25 mouse cellular contexts compared by ENCODE assay signal in the genomic region with DNA sequence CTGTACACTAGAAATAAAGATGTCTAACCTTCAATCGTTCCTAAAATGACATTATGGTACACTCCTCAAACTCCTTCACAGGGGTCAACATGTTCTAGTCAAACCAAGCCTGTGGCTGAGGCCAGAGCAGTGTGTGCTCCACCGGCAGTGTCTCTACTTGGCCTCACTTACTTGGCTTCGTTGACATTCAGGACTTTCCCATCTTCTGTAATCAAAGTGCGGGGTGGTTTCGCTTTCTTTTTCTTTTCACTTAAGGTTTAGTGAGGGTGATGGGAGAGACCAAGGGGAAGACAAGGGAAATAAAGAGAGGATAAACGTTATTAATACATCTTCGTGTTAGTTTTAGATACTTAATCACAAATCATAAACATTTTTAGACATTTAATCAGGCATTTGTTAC. TPM values are rescaled to one million over a fixed set of nuclear protein-coding genes. Genes with fewer than 3 reads are reported as not detected.
A peak's percentile ranks its signal among the peaks of the same experiment; 100 is the strongest.
DNase-seq lines count a peak whose midpoint lies in the region; ATAC-seq and TF ChIP-seq lines count a peak whose summit lies in the region.
"Had no signal": no experiment of that assay in that cellular context is flagged by ENCODE, and none has a peak within 500 bp of the region (broad histone marks: within the 10 kb centered on the region; RNA-seq: fewer than 3 reads in every experiment).

No protein-coding gene starts in this region.

- TF ChIP-seq CTCF in forebrain, postnatal 0 days (IDR thresholded peaks at IDR 0.05; ENCODE audit: low read depth) = no peak
- TF ChIP-seq CTCF in lung, adult 2 months (IDR thresholded peaks at IDR 0.05; ENCODE audit: insufficient read depth, low read length) = no peak

- DNase-seq in forebrain, postnatal 0 days = no peak
- DNase-seq in forebrain, embryonic 10.5 days (ENCODE audit: extremely low spot score, low spot score) = no peak
- no peak for DNase-seq in lung, adult 2 months
- peak; percentile 7 for DNase-seq in adipocyte (ENCODE audit: low spot score)
- DNase-seq in ovary, adult 18-20 months (ENCODE audit: low spot score) = no peak
- no peak for DNase-seq in embryo, embryonic 11 days
- DNase-seq: adrenal gland, postnatal 10 days; B cell, adult 2 months; cerebellum, adult 11-12 months; right cerebral cortex, postnatal 4 days; thymus, postnatal 36 days had no signal

- WGBS in forebrain, postnatal 0 days = 47% methylated on average over 7 of the region's 7 CpGs
- WGBS in forebrain, embryonic 10.5 days = 83% methylated on average over 7 of the region's 7 CpGs
- WGBS in lung, embryonic 16.5 days = 40% methylated on average over 7 of the region's 7 CpGs
- whole genome bisulfite sequencing in lung, adult 2 months = 40% methylated on average over 7 of the region's 7 CpGs

- no peak for TF ChIP-seq POLR2A in lung, adult 2 months (IDR thresholded peaks at IDR 0.05; ENCODE audit: borderline replicate concordance, extremely low read depth, low read depth, low read length)

- peaks cover 11% of the 10 kb centered on the region; the same call in 1 of the 2 replicates for H3K4me1 ChIP-seq in forebrain, postnatal 0 days (ENCODE audit: insufficient read depth)
- H3K4me1 ChIP-seq in forebrain, embryonic 10.5 days = no peaks in the 10 kb centered on the region
- H3K4me1 ChIP-seq in lung, embryonic 16.5 days (replicated peaks; ENCODE audit: control insufficient read depth, insufficient read depth, low read length) = no peaks in the 10 kb centered on the region
- H3K4me1 ChIP-seq in lung, adult 2 months (ENCODE audit: control insufficient read depth, insufficient read depth, low read length) = no peaks in the 10 kb centered on the region
- H3K4me1 ChIP-seq: heart, embryonic 13.5 days; hindbrain, embryonic 10.5 days; kidney, embryonic 15.5 days; limb, embryonic 10.5 days; liver, embryonic 12.5 days; megakaryocyte, embryonic 14.5 days; midbrain, embryonic 15.5 days; neural tube, embryonic 13.5 days had no signal

- H3K9ac ChIP-seq in forebrain, postnatal 0 days = no peak overlapping the region
- H3K9ac ChIP-seq in lung, embryonic 16.5 days (ENCODE audit: low read length) = no peak overlapping the region
- H3K9ac ChIP-seq: heart, embryonic 13.5 days; kidney, embryonic 15.5 days; liver, embryonic 12.5 days; midbrain, embryonic 15.5 days; neural tube, embryonic 13.5 days had no signal

- H3K27ac ChIP-seq in forebrain, postnatal 0 days (ENCODE audit: low read depth, low read length) = no peak overlapping the region; the same call in 1 of the 2 replicates
- H3K27ac ChIP-seq in forebrain, embryonic 10.5 days = no peak overlapping the region
- H3K27ac ChIP-seq in lung, embryonic 16.5 days (ENCODE audit: low read length) = no peak overlapping the region
- H3K27ac ChIP-seq: heart, embryonic 13.5 days; hindbrain, embryonic 10.5 days; kidney, embryonic 15.5 days; limb, embryonic 10.5 days; liver, embryonic 12.5 days; midbrain, embryonic 15.5 days; neural tube, embryonic 13.5 days had no signal

- ATAC-seq in forebrain, postnatal 0 days = peak; percentile 16; the same call in 1 of the 2 replicates
- no peak for ATAC-seq in lung, embryonic 16.5 days (ENCODE audit: low read depth)
- ATAC-seq: intestine, embryonic 16.5 days; liver, embryonic 12.5 days; lung, postnatal 0 days; midbrain, embryonic 15.5 days had no signal

- no peak overlapping the region for H3K4me3 ChIP-seq in forebrain, postnatal 0 days (ENCODE audit: low read depth, low read length)
- no peak overlapping the region for H3K4me3 ChIP-seq in forebrain, embryonic 10.5 days
- no peak overlapping the region for H3K4me3 ChIP-seq in lung, embryonic 16.5 days (ENCODE audit: low read length)
- H3K4me3 ChIP-seq in lung, adult 2 months (replicated peaks; ENCODE audit: extremely low read depth, low read depth, low read length) = no peak overlapping the region
- H3K4me3 ChIP-seq: heart, embryonic 13.5 days; hindbrain, embryonic 10.5 days; kidney, embryonic 15.5 days; limb, embryonic 10.5 days; liver, embryonic 12.5 days; megakaryocyte, embryonic 14.5 days; midbrain, embryonic 15.5 days; neural tube, embryonic 13.5 days had no signal

- no peaks in the 10 kb centered on the region for H3K27me3 ChIP-seq in forebrain, postnatal 0 days (ENCODE audit: insufficient read depth, low read length)
- no peaks in the 10 kb centered on the region for H3K27me3 ChIP-seq in forebrain, embryonic 10.5 days (ENCODE audit: poor library complexity, severe bottlenecking)
- no peaks in the 10 kb centered on the region for H3K27me3 ChIP-seq in lung, embryonic 16.5 days (ENCODE audit: control insufficient read depth, insufficient read depth, low read depth, low read length)
- H3K27me3 ChIP-seq: heart, embryonic 13.5 days; kidney, embryonic 15.5 days; liver, embryonic 12.5 days; megakaryocyte, embryonic 14.5 days; midbrain, embryonic 15.5 days; neural tube, embryonic 13.5 days had no signal

- no peaks in the 10 kb centered on the region for H3K36me3 ChIP-seq in forebrain, postnatal 0 days (ENCODE audit: insufficient read depth)
- no peaks in the 10 kb centered on the region for H3K36me3 ChIP-seq in forebrain, embryonic 10.5 days (replicated peaks)
- no peaks in the 10 kb centered on the region for H3K36me3 ChIP-seq in lung, embryonic 16.5 days (ENCODE audit: control insufficient read depth, insufficient read depth, low read length)
- H3K36me3 ChIP-seq: G1E; heart, embryonic 13.5 days; hindbrain, embryonic 10.5 days; kidney, embryonic 15.5 days; limb, embryonic 10.5 days; liver, embryonic 12.5 days; midbrain, embryonic 15.5 days; neural tube, embryonic 13.5 days had no signal

- no peaks in the 10 kb centered on the region for H3K9me3 ChIP-seq in forebrain, postnatal 0 days (ENCODE audit: low read length)
- H3K9me3 ChIP-seq in forebrain, embryonic 10.5 days = no peaks in the 10 kb centered on the region
- H3K9me3 ChIP-seq in lung, embryonic 16.5 days (ENCODE audit: control insufficient read depth, low read length) = no peaks in the 10 kb centered on the region
- H3K9me3 ChIP-seq: G1E; heart, embryonic 13.5 days; hindbrain, embryonic 10.5 days; kidney, embryonic 15.5 days; limb, embryonic 10.5 days; liver, embryonic 12.5 days; megakaryocyte, embryonic 14.5 days; midbrain, embryonic 15.5 days; neural tube, embryonic 13.5 days had no signal

- no peak overlapping the region for H3K4me2 ChIP-seq in forebrain, postnatal 0 days (ENCODE audit: low read depth)
- H3K4me2 ChIP-seq in lung, embryonic 16.5 days (ENCODE audit: low read depth, low read length) = peak overlapping the region; percentile 17; the same call in 1 of the 2 replicates
- H3K4me2 ChIP-seq: heart, embryonic 13.5 days; kidney, embryonic 15.5 days; liver, embryonic 12.5 days; midbrain, embryonic 15.5 days; neural tube, embryonic 13.5 days had no signal

RNA-seq across cellular contexts. Expression of a gene that starts 53.3 kb away (rescaled TPM):
- total RNA-seq in forebrain, postnatal 0 days (2014; rRNA removed) = 2.0 and 2.7 TPM in 2 replicates
- polyA plus RNA-seq in forebrain, postnatal 0 days (2015; fragmentation: Nextera tagmentation; extraction: Ambion mirVana) = 2.2 and 2.5 TPM in 2 replicates
- polyA plus RNA-seq in forebrain, embryonic 10.5 days (2016; fragmentation: Nextera tagmentation; extraction: Ambion mirVana) = 0.17 and 0.23 TPM in 2 replicates
- polyA plus RNA-seq in lung, embryonic 16.5 days (2015; fragmentation: Nextera tagmentation; extraction: Ambion mirVana) = 2.5 TPM in 2 replicates
- polyA plus RNA-seq in lung, adult 2 months (2012; rRNA removed) = 0.34 and 0.75 TPM in 2 replicates
- total RNA-seq: gastrocnemius, postnatal 4 days had no signal
- polyA plus RNA-seq: embryonic facial prominence, embryonic 11.5 days; G1E; intestine, embryonic 16.5 days; limb, embryonic 10.5 days; liver, embryonic 12.5 days had no signal
